ENCODE assay signal across 8 mouse cellular contexts in genomic region chr1:71102344-71103173, GRCm38 (mm10). TPM values are rescaled to one million over a fixed set of nuclear protein-coding genes. Genes with fewer than 3 reads are reported as not detected.
DNase-seq lines count a peak whose midpoint lies in the region; ATAC-seq lines count a peak whose summit lies in the region.

Gene Bard1 (minus strand): TSS chr1:71103146.

- H3K9ac ChIP-seq in forebrain, embryonic 14.5 days (ENCODE audit: low read length) = peak within 1 kb of the TSS; percentile 69
- peak within 1 kb of the TSS; percentile 54 for H3K9ac ChIP-seq in neural tube, embryonic 15.5 days (replicated peaks)

- H3K4me1 ChIP-seq in forebrain, embryonic 14.5 days (ENCODE audit: control insufficient read depth, insufficient read depth, low read length) = peaks cover 4% of the 10 kb centered on the region; the same call in 1 of the 2 replicates
- H3K4me1 ChIP-seq in neural tube, embryonic 15.5 days = peaks cover 9% of the 10 kb centered on the region; the same call in 1 of the 2 replicates

- under 1% methylated on average over 69 of the region's 69 CpGs for WGBS in forebrain, embryonic 14.5 days
- WGBS in neural tube, embryonic 15.5 days = under 1% methylated on average over 69 of the region's 69 CpGs

- no peaks in the 10 kb centered on the region for H3K27me3 ChIP-seq in forebrain, embryonic 14.5 days (replicated peaks; ENCODE audit: control insufficient read depth, insufficient read depth, low read length)
- no peaks in the 10 kb centered on the region for H3K27me3 ChIP-seq in neural tube, embryonic 15.5 days (replicated peaks)

- peak within 1 kb of the TSS; percentile 27; the same call in 1 of the 2 replicates for H3K27ac ChIP-seq in forebrain, embryonic 14.5 days (ENCODE audit: low read depth, low read length)
- H3K27ac ChIP-seq in neural tube, embryonic 15.5 days (replicated peaks) = peak within 1 kb of the TSS; percentile 48; the same call in 1 of the 2 replicates

- intact Hi-C loops in heart, postnatal 14 days (cut with DNase I) = no loop called here

- peak within 1 kb of the TSS; percentile 76 for H3K4me2 ChIP-seq in forebrain, embryonic 14.5 days (ENCODE audit: low read length)
- H3K4me2 ChIP-seq in neural tube, embryonic 15.5 days = peak within 1 kb of the TSS; percentile 96

- H3K36me3 ChIP-seq in forebrain, embryonic 14.5 days (ENCODE audit: control insufficient read depth, insufficient read depth, low read length) = no peaks in the 10 kb centered on the region
- H3K36me3 ChIP-seq in neural tube, embryonic 15.5 days = no peaks in the 10 kb centered on the region

- peak; percentile 100 for DNase-seq in ES-CJ7 (ENCODE audit: low read depth, low spot score)
- DNase-seq in cerebellum, adult 11 months = peak; percentile 22
- peak; percentile 94 for DNase-seq in forebrain, embryonic 14.5 days (ENCODE audit: low spot score)
- DNase-seq in heart, postnatal 14 days = peak; percentile 91 to 93
- peak; percentile 83 for DNase-seq in layer of hippocampus, adult 11-12 months (ENCODE audit: low spot score)
- DNase-seq in lung, adult 18-20 months = peak; percentile 97
- peak; percentile 98 for DNase-seq in testis, postnatal 14 days (ENCODE audit: low spot score)

- H3K4me3 ChIP-seq in forebrain, embryonic 14.5 days (ENCODE audit: low read depth, low read length) = peak within 1 kb of the TSS; percentile 77
- peak within 1 kb of the TSS; percentile 87 for H3K4me3 ChIP-seq in neural tube, embryonic 15.5 days (replicated peaks)

- ATAC-seq in forebrain, embryonic 14.5 days = peak; percentile 92
- peak; percentile 93 for ATAC-seq in neural tube, embryonic 15.5 days (ENCODE audit: low FRiP score)

- H3K9me3 ChIP-seq in forebrain, embryonic 14.5 days (replicated peaks; ENCODE audit: control insufficient read depth, low read length) = no peaks in the 10 kb centered on the region
- no peaks in the 10 kb centered on the region for H3K9me3 ChIP-seq in neural tube, embryonic 15.5 days (replicated peaks)

RNA-seq across cellular contexts. Expression of gene Bard1, which starts in this region (rescaled TPM):
- polyA plus RNA-seq in forebrain, embryonic 14.5 days (2014; fragmentation: Nextera tagmentation; extraction: Ambion mirVana) = 0.88 and 1.1 TPM in 2 replicates
- 1 to 10 TPM; 1.0 to 1.8 TPM for total RNA-seq in heart, postnatal 14 days (2021)
- 0.51 and 1.4 TPM in 2 replicates for polyA plus RNA-seq in neural tube, embryonic 15.5 days (2015; fragmentation: Nextera tagmentation; extraction: Ambion mirVana)

Comparison
In these comparisons a context has a peak if more than half of its experiments do, and no peak if none do; other contexts are left out.
1. Peak in every context shown above with its lines: DNase-seq, ATAC-seq, H3K4me3 ChIP-seq and H3K27ac ChIP-seq.
2. DNase-seq: peak in every context shown above with its lines; median percentile 100 in ES-CJ7; 98 in testis, postnatal 14 days; 97 in lung, adult 18-20 months; 94 in forebrain, embryonic 14.5 days; 92 in heart, postnatal 14 days; 83 in layer of hippocampus, adult 11-12 months; 22 in cerebellum, adult 11 months.